8 mouse cellular contexts compared by ENCODE assay signal in the genomic region with DNA sequence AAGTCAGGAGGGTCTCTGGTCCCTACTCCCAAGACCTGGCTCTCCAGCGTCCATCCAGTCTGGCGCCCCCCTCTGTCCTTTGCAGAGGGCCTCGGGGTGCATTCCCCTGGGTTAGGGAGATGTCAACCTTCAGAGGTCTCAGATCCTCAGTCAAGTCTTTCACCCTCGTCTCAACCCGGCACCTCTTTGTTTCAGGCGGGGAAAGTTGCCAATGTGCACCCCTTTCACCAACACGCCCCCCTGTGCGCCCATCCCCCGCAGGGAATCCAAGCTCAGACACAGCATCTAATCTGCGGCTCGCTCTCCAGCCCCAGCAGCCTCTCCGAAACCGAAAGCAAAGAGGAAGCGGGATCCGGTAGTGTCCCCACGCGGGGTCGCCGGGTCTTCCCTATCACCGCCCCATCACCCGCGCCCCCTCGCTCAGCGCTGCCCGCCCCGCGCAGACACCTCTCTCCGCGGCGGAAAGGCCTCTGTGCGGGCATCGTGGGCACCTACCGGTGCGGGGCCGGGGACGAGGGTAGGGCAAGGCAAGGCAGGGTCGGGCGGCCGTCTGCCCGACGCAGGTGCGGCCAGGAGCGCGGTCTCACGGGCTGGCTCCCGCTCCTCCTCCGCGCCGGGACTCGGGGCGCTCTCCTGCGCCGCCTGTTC. TPM values are rescaled to one million over a fixed set of nuclear protein-coding genes. Genes with fewer than 3 reads are reported as not detected.
DNase-seq lines count a peak whose midpoint lies in the region; ATAC-seq and TF ChIP-seq lines count a peak whose summit lies in the region.

No protein-coding gene starts in this region.

- TF ChIP-seq POLR2A in bone marrow, adult 2 months (IDR thresholded peaks at IDR 0.05; ENCODE audit: borderline replicate concordance, control insufficient read depth, low read depth, low read length): peak; percentile 29; the same call in 1 of the 2 replicates

- peak; percentile 30; the same call in 1 of the 2 replicates for TF ChIP-seq CTCF in bone marrow, adult 2 months (IDR thresholded peaks at IDR 0.05; ENCODE audit: control insufficient read depth, insufficient read depth, low read length)

- H3K27ac ChIP-seq in bone marrow, adult 2 months (ENCODE audit: control insufficient read depth, insufficient read depth, low read depth, low read length, poor library complexity): peak overlapping the region; percentile 70
- peak overlapping the region; percentile 87 for H3K27ac ChIP-seq in forebrain, embryonic 10.5 days
- H3K27ac ChIP-seq in heart, embryonic 16.5 days (ENCODE audit: low read length): no peak overlapping the region
- peak overlapping the region; percentile 94 for H3K27ac ChIP-seq in neural tube, embryonic 13.5 days (replicated peaks)

- peaks cover 3% of the 10 kb centered on the region; the same call in 1 of the 2 replicates for H3K4me1 ChIP-seq in bone marrow, adult 2 months (ENCODE audit: control insufficient read depth, insufficient read depth, low read length)
- H3K4me1 ChIP-seq in forebrain, embryonic 10.5 days: peaks cover 21% of the 10 kb centered on the region
- H3K4me1 ChIP-seq in heart, embryonic 16.5 days (ENCODE audit: control insufficient read depth, insufficient read depth, low read length): no peaks in the 10 kb centered on the region; the same call in 1 of the 2 replicates
- H3K4me1 ChIP-seq in neural tube, embryonic 13.5 days (replicated peaks): peaks cover 26% of the 10 kb centered on the region

- H3K36me3 ChIP-seq in forebrain, embryonic 10.5 days (replicated peaks): no peaks in the 10 kb centered on the region
- H3K36me3 ChIP-seq in heart, embryonic 16.5 days (ENCODE audit: control insufficient read depth, insufficient read depth): no peaks in the 10 kb centered on the region
- no peaks in the 10 kb centered on the region for H3K36me3 ChIP-seq in neural tube, embryonic 13.5 days

- peak; percentile 48 for DNase-seq in forebrain, embryonic 10.5 days (ENCODE audit: extremely low spot score, low spot score)
- DNase-seq in kidney, postnatal 14 days: peak; percentile 62
- DNase-seq in lung, adult 18-20 months: peak; percentile 38 to 50
- DNase-seq in thymus, adult 18-20 months: peak; percentile 43 to 57

- H3K4me2 ChIP-seq in heart, embryonic 16.5 days (ENCODE audit: low read depth, low read length): peak overlapping the region; percentile 87
- peak overlapping the region; percentile 79 for H3K4me2 ChIP-seq in neural tube, embryonic 13.5 days

- peak overlapping the region; percentile 80 for H3K9ac ChIP-seq in heart, embryonic 16.5 days (ENCODE audit: low read length)
- peak overlapping the region; percentile 95 for H3K9ac ChIP-seq in neural tube, embryonic 13.5 days

- no peaks in the 10 kb centered on the region for H3K9me3 ChIP-seq in forebrain, embryonic 10.5 days
- H3K9me3 ChIP-seq in heart, embryonic 16.5 days (replicated peaks; ENCODE audit: control insufficient read depth, low read length): no peaks in the 10 kb centered on the region
- no peaks in the 10 kb centered on the region for H3K9me3 ChIP-seq in neural tube, embryonic 13.5 days

- peak overlapping the region; percentile 81 for H3K4me3 ChIP-seq in bone marrow, adult 2 months (replicated peaks; ENCODE audit: control insufficient read depth, low read depth, low read length)
- H3K4me3 ChIP-seq in forebrain, embryonic 10.5 days: peak overlapping the region; percentile 96
- H3K4me3 ChIP-seq in heart, embryonic 16.5 days (ENCODE audit: low read length): peak overlapping the region; percentile 90
- H3K4me3 ChIP-seq in neural tube, embryonic 13.5 days: peak overlapping the region; percentile 95

- peaks cover 38% of the 10 kb centered on the region for H3K27me3 ChIP-seq in forebrain, embryonic 10.5 days (ENCODE audit: poor library complexity, severe bottlenecking)
- H3K27me3 ChIP-seq in heart, embryonic 16.5 days (ENCODE audit: control insufficient read depth, insufficient read depth, low read length): peaks cover 12% of the 10 kb centered on the region
- H3K27me3 ChIP-seq in neural tube, embryonic 13.5 days: no peaks in the 10 kb centered on the region

- peak; percentile 81 for ATAC-seq in CD4-positive, CD25-positive, alpha-beta regulatory T cell, adult 4 months
- peak; percentile 64 for ATAC-seq in heart, embryonic 16.5 days (replicated peaks; ENCODE audit: extremely low read depth, insufficient read depth, low FRiP score)
- ATAC-seq in neural tube, embryonic 13.5 days (ENCODE audit: low read depth): peak; percentile 83

- WGBS in bone marrow, adult 2 months: under 1% methylated on average over 51 of the region's 53 CpGs
- under 1% methylated on average over 53 of the region's 53 CpGs for WGBS in forebrain, embryonic 10.5 days
- WGBS in heart, embryonic 16.5 days: under 1% methylated on average over 45 of the region's 53 CpGs
- WGBS in neural tube, embryonic 13.5 days: 2% methylated on average over 37 of the region's 53 CpGs

RNA-seq across cellular contexts. Expression of a gene that starts 0.8 kb away (rescaled TPM):
- 10 to 100 TPM; 33.4 to 52.5 TPM for polyA plus RNA-seq in CD4-positive, CD25-positive, alpha-beta regulatory T cell, adult 4 months (2017; shearing (Covaris generic))
- 6.2 and 18.7 TPM in 2 replicates for polyA plus RNA-seq in bone marrow, adult 2 months (2011; ENCODE audit: insufficient read depth, insufficient read length, low replicate concordance, missing spikeins)
- polyA plus RNA-seq in forebrain, embryonic 10.5 days (2016; fragmentation: Nextera tagmentation; extraction: Ambion mirVana): 3.2 and 5.0 TPM in 2 replicates
- polyA plus RNA-seq in heart, embryonic 16.5 days (2015; fragmentation: Nextera tagmentation; extraction: Ambion mirVana): 3.9 and 4.7 TPM in 2 replicates
- polyA plus RNA-seq in neural tube, embryonic 13.5 days (2015; fragmentation: Nextera tagmentation; extraction: Ambion mirVana): 44.2 and 50.6 TPM in 2 replicates

RNA-seq across cellular contexts. Expression of a gene that starts 22.4 kb away (rescaled TPM):
- under 1 TPM in 1 of 2 experiments, not detected in 1; 0.12 TPM for polyA plus RNA-seq in CD4-positive, CD25-positive, alpha-beta regulatory T cell, adult 4 months (2017; shearing (Covaris generic))
- 0.36 and 1.1 TPM in 2 replicates for polyA plus RNA-seq in bone marrow, adult 2 months (2011; ENCODE audit: insufficient read depth, insufficient read length, low replicate concordance, missing spikeins)
- polyA plus RNA-seq in forebrain, embryonic 10.5 days (2016; fragmentation: Nextera tagmentation; extraction: Ambion mirVana): 6.3 and 6.6 TPM in 2 replicates
- polyA plus RNA-seq in heart, embryonic 16.5 days (2015; fragmentation: Nextera tagmentation; extraction: Ambion mirVana): 1.8 and 2.8 TPM in 2 replicates
- 3.6 and 4.4 TPM in 2 replicates for polyA plus RNA-seq in neural tube, embryonic 13.5 days (2015; fragmentation: Nextera tagmentation; extraction: Ambion mirVana)
